Mouse (Mus musculus) midbrain, embryonic 15.5 days (tissue): ENCODE data around the gene Prdm16. TPM values are rescaled to one million over a fixed set of nuclear protein-coding genes. Genes with fewer than 3 reads are reported as not detected.

Experiments
- ATAC-seq: fragments of 200-750 bp; cut with Nextera tagmentation; replicated peaks from 2 replicates; pipeline ENCODE4 v1.8.0; 2017; ENCODE audit warnings: moderate TSS enrichment
- H3K27ac ChIP-seq: fragments of 300-500 bp; sonication (generic); 2 replicates; pipeline ENCODE4 v1.5.1; 2015; ENCODE audit warnings: mild to moderate bottlenecking, inconsistent platforms
- H3K27me3 ChIP-seq: fragments of 300-500 bp; sonication (generic); replicated peaks from 2 replicates; pipeline ENCODE4 v1.6.1; 2015; ENCODE audit warnings: inconsistent platforms
- H3K36me3 ChIP-seq: fragments of 300-500 bp; sonication (generic); replicated peaks from 2 replicates; pipeline ENCODE4 v1.6.1; 2015; ENCODE audit warnings: inconsistent platforms
- H3K4me1 ChIP-seq: fragments of 300-500 bp; sonication (generic); 2 replicates; pipeline ENCODE4 v1.6.1; 2015; ENCODE audit warnings: inconsistent platforms
- H3K4me2 ChIP-seq: fragments of 300-500 bp; sonication (generic); 2 replicates; pipeline ENCODE4 v1.6.1; 2015; ENCODE audit warnings: inconsistent platforms, mild to moderate bottlenecking, moderate library complexity
- H3K4me3 ChIP-seq: fragments of 300-500 bp; sonication (generic); 2 replicates; pipeline ENCODE4 v1.5.1; 2015; ENCODE audit warnings: mild to moderate bottlenecking, inconsistent platforms
- H3K9ac ChIP-seq: fragments of 300-500 bp; sonication (generic); 2 replicates; pipeline ENCODE4 v1.6.1; 2015; ENCODE audit warnings: mild to moderate bottlenecking, inconsistent platforms
- H3K9me3 ChIP-seq: fragments of 300-500 bp; sonication (generic); 2 replicates; pipeline ENCODE4 v1.6.1; 2016; ENCODE audit warnings: inconsistent platforms
- WGBS: fragments of 180-500 bp; shearing (Covaris S2); methylation state at CpG from one replicate; pipeline ENCODE4 v1.1.7; 2015; ENCODE audit warnings: mixed read lengths; 5-methylcytosine and 5-hydroxymethylcytosine counted together
- polyA plus RNA-seq: library from polyadenylated mRNA; unstranded; fragments of >200 nt; fragmentation: Nextera tagmentation; extraction: Ambion mirVana; gene quantifications from 2 replicates; pipeline ENCODE4 v1.2.1, GENCODE M21; 2015

Gene Prdm16
- 11.2 and 11.5 TPM in 2 replicates for polyA plus RNA-seq

GRCm38 (mm10) chr4:154636721-154637311 lies at the start of gene Prdm16:
TSS of gene Prdm16 (minus strand) at chr4:154636873.
- peaks cover 70% of the 10 kb centered on the region for H3K27me3 ChIP-seq
- H3K27ac ChIP-seq, result peak within 1 kb of the TSS; percentile 51
- 0 out of 2 replicates have a peak, but pooled peaks have one; percentile 12 for ATAC-seq
- peaks cover 41% of the 10 kb centered on the region for H3K4me1 ChIP-seq
- WGBS, result under 1% methylated on average over 41 of the region's 47 CpGs
- H3K9ac ChIP-seq, result peak within 1 kb of the TSS; percentile 33
- H3K36me3 ChIP-seq, result no peaks in the 10 kb centered on the region
- H3K9me3 ChIP-seq, result no peaks in the 10 kb centered on the region
- H3K4me2 ChIP-seq, result peak within 1 kb of the TSS; percentile 57
- peak within 1 kb of the TSS; percentile 42 for H3K4me3 ChIP-seq

GRCm38 (mm10) chr4:154683068-154683752 lies 46.5 kb upstream of the Prdm16 start:
- H3K4me3 ChIP-seq, result no peak overlapping the region
- no peak overlapping the region for H3K27ac ChIP-seq
- no peaks in the 10 kb centered on the region for H3K36me3 ChIP-seq
- H3K27me3 ChIP-seq, result 0 out of 2 replicates have a peak, but pooled peaks cover 3% of the 10 kb centered on the region
- H3K9me3 ChIP-seq, result no peaks in the 10 kb centered on the region
- no peak overlapping the region for H3K4me2 ChIP-seq
- 86% methylated on average over 5 of the region's 5 CpGs for WGBS
- H3K4me1 ChIP-seq, result no peaks in the 10 kb centered on the region
- H3K9ac ChIP-seq, result no peak overlapping the region
- no peak for ATAC-seq

DNA sequence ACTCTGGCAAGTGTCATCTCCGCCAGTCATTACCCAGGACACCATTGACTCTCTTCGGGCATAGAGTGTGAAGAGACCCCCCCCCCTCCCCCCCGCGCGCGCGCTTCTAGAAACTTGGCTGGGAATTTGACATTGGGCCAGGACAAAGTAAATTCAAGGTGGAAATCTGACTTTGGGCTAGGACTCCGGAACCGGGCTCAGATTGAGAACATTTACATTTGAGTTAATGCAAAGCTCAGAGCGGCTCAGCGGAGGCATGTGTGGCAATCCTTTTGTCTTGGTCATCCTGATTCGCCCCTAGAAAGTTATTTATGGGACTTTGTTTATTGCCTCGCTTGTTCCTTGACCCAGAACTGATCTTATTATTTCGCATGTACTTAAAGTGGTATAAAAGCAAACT lies 45.6 kb upstream of the Prdm16 start:
- Histone ChIP-seq H3K9ac (no peak overlapping the region), H3K9me3 (no peaks in the 10 kb centered on the region), H3K27me3 (0 out of 2 replicates have a peak, but pooled peaks cover 3% of the 10 kb centered on the region), H3K4me3 (no peak overlapping the region), H3K4me2 (no peak overlapping the region), H3K4me1 (no peaks in the 10 kb centered on the region), H3K27ac (no peak overlapping the region), H3K36me3 (no peaks in the 10 kb centered on the region)
- 46% methylated on average over 14 of the region's 14 CpGs for WGBS
- ATAC-seq, result no peak

GRCm38 (mm10) chr4:154675441-154676000 lies 38.8 kb upstream of the Prdm16 start:
- no peak for ATAC-seq
- H3K27ac ChIP-seq, result no peak overlapping the region
- no peaks in the 10 kb centered on the region for H3K36me3 ChIP-seq
- H3K9ac ChIP-seq, result no peak overlapping the region
- H3K27me3 ChIP-seq, result peaks cover 13% of the 10 kb centered on the region; the same call in 1 of the 2 replicates
- no peaks in the 10 kb centered on the region for H3K9me3 ChIP-seq
- H3K4me3 ChIP-seq, result no peak overlapping the region
- 56% methylated on average over 10 of the region's 10 CpGs for WGBS
- 0 out of 2 replicates have a peak overlapping the region, but pooled peaks have one; percentile 29 for H3K4me2 ChIP-seq
- H3K4me1 ChIP-seq, result peaks cover 10% of the 10 kb centered on the region; the same call in 1 of the 2 replicates

GRCm38 (mm10) chr4:154674966-154675365 lies 38.3 kb upstream of the Prdm16 start:
- no peaks in the 10 kb centered on the region for H3K9me3 ChIP-seq
- peak overlapping the region; percentile 29 for H3K4me2 ChIP-seq
- H3K9ac ChIP-seq, result no peak overlapping the region
- H3K4me1 ChIP-seq, result peaks cover 10% of the 10 kb centered on the region; the same call in 1 of the 2 replicates
- H3K4me3 ChIP-seq, result no peak overlapping the region
- no peak for ATAC-seq
- H3K36me3 ChIP-seq, result no peaks in the 10 kb centered on the region
- H3K27ac ChIP-seq, result no peak overlapping the region
- WGBS, result 21% methylated on average over 15 of the region's 15 CpGs
- H3K27me3 ChIP-seq, result peaks cover 13% of the 10 kb centered on the region; the same call in 1 of the 2 replicates

GRCm38 (mm10) chr4:154674541-154674940 lies 37.9 kb upstream of the Prdm16 start:
- Histone ChIP-seq H3K36me3 (no peaks in the 10 kb centered on the region), H3K27ac (no peak overlapping the region), H3K4me2 (peak overlapping the region; percentile 29), H3K9ac (no peak overlapping the region), H3K27me3 (peaks cover 13% of the 10 kb centered on the region; the same call in 1 of the 2 replicates), H3K9me3 (no peaks in the 10 kb centered on the region), H3K4me1 (peaks cover 10% of the 10 kb centered on the region; the same call in 1 of the 2 replicates), H3K4me3 (no peak overlapping the region)
- ATAC-seq, result no peak
- WGBS, result 1% methylated on average over 12 of the region's 12 CpGs

GRCm38 (mm10) chr4:154673986-154674385 lies 37.3 kb upstream of the Prdm16 start:
- H3K4me2 ChIP-seq, result no peak overlapping the region
- H3K9ac ChIP-seq, result no peak overlapping the region
- no peak for ATAC-seq
- peaks cover 13% of the 10 kb centered on the region; the same call in 1 of the 2 replicates for H3K27me3 ChIP-seq
- H3K27ac ChIP-seq, result no peak overlapping the region
- H3K4me1 ChIP-seq, result peaks cover 10% of the 10 kb centered on the region; the same call in 1 of the 2 replicates
- no peaks in the 10 kb centered on the region for H3K36me3 ChIP-seq
- no peak overlapping the region for H3K4me3 ChIP-seq
- 80% methylated on average over 4 of the region's 4 CpGs for WGBS
- no peaks in the 10 kb centered on the region for H3K9me3 ChIP-seq

GRCm38 (mm10) chr4:154672027-154672426 lies 35.4 kb upstream of the Prdm16 start:
- no peak for ATAC-seq
- Histone ChIP-seq H3K4me1 (peaks cover 10% of the 10 kb centered on the region; the same call in 1 of the 2 replicates), H3K9me3 (no peaks in the 10 kb centered on the region), H3K9ac (no peak overlapping the region), H3K4me2 (no peak overlapping the region), H3K4me3 (no peak overlapping the region), H3K27me3 (peaks cover 13% of the 10 kb centered on the region; the same call in 1 of the 2 replicates), H3K27ac (no peak overlapping the region), H3K36me3 (no peaks in the 10 kb centered on the region)
- 57% methylated on average over 1 of the region's 1 CpGs for WGBS

GRCm38 (mm10) chr4:154671232-154671912 lies 34.7 kb upstream of the Prdm16 start:
- Histone ChIP-seq H3K9me3 (no peaks in the 10 kb centered on the region), H3K27ac (no peak overlapping the region), H3K27me3 (peaks cover 16% of the 10 kb centered on the region; the same call in 1 of the 2 replicates), H3K4me3 (no peak overlapping the region), H3K9ac (no peak overlapping the region), H3K36me3 (no peaks in the 10 kb centered on the region), H3K4me1 (peaks cover 10% of the 10 kb centered on the region; the same call in 1 of the 2 replicates), H3K4me2 (no peak overlapping the region)
- no peak for ATAC-seq
- WGBS, result 83% methylated on average over 8 of the region's 8 CpGs

DNA sequence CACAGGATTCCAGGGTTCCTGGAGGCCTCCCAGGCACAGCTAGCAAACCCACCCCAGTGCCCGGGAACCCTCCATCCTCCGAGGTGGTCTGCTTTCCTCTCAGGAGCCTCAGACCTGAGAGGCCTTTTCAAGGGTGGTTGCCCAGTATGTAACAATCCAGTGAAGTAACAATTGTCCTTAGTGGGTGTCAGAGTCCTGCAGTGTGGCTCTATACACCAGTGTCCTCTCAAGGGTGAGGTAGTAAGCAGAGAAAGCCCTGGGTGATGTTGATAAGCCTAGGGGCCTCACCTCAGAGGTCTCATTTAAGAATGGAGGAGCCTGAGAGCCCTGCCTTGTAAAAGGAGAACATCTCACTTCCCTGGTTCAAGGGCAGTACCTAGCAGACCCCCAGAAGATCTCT lies 31.1 kb upstream of the Prdm16 start, which contains the start of gene Actrt2:
Gene Actrt2 (minus strand): TSS at position 101 of the 400 bp plus-strand sequence.
- Histone ChIP-seq H3K36me3 (no peaks in the 10 kb centered on the region), H3K4me1 (no peaks in the 10 kb centered on the region), H3K9ac (no peak within 1 kb of the TSS), H3K4me3 (no peak within 1 kb of the TSS), H3K27ac (no peak within 1 kb of the TSS), H3K9me3 (no peaks in the 10 kb centered on the region), H3K4me2 (no peak within 1 kb of the TSS), H3K27me3 (0 out of 2 replicates have a peak, but pooled peaks cover 2% of the 10 kb centered on the region)
- no peak for ATAC-seq
- 91% methylated on average over 2 of the region's 2 CpGs for WGBS

GRCm38 (mm10) chr4:154662681-154663215 lies 26.1 kb upstream of the Prdm16 start:
- WGBS, result 66% methylated on average over 12 of the region's 12 CpGs

More at GRCm38 (mm10) chr4:154662681-154663215, 26.1 kb upstream of the Prdm16 start:
- H3K27me3 ChIP-seq, result 0 out of 2 replicates have a peak, but pooled peaks cover 2% of the 10 kb centered on the region
- H3K9ac ChIP-seq, result no peak overlapping the region
- no peak overlapping the region for H3K27ac ChIP-seq
- H3K4me2 ChIP-seq, result no peak overlapping the region
- H3K36me3 ChIP-seq, result no peaks in the 10 kb centered on the region
- no peak overlapping the region for H3K4me3 ChIP-seq
- no peak for ATAC-seq
- no peaks in the 10 kb centered on the region for H3K4me1 ChIP-seq
- H3K9me3 ChIP-seq, result no peaks in the 10 kb centered on the region
